Mouse (Mus musculus) lung, postnatal 0 days (tissue): Measurements from ENCODE around the gene Eif3d.

Experiments
- CTCF ChIP-seq: IDR thresholded peaks from 2 replicates; pipeline ENCODE4 v1.5.1; 2016; ENCODE audit warnings: antibody characterized with exemption, mild to moderate bottlenecking
- EP300 ChIP-seq: IDR thresholded peaks from 2 replicates; pipeline ENCODE4 v1.6.1; 2016; ENCODE audit warnings: antibody characterized with exemption, mild to moderate bottlenecking, control low read depth

DNA sequence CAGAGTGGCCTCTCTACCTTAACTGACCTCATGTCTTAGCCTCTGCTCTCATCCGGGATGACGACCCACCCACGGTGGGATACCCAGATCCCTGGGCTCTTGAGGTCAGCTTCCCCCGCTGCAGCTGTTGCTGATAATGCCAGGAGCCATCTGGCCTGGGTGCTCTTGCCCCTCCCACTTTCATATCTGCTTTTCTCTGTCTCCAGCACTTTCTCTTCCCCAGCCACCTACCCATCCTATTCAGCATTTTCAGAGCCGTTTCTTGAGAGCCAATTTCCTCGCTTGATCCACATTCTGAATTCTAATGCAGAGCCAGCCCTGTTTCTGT lies 39.0 kb downstream of the Eif3d start:
- TF ChIP-seq CTCF, result no peak
- no peak for TF ChIP-seq EP300
